Mouse (Mus musculus): ENCODE measurements around the gene Ppp1r14d.

GRCm38 (mm10) chr2:119175614-119176013 is 54.1 kb downstream of the Ppp1r14d start:
- TF ChIP-seq CTCF (IDR thresholded peaks at IDR 0.05; ENCODE audit: low read depth) = no peak
- TF ChIP-seq EP300 (IDR thresholded peaks at IDR 0.05; ENCODE audit: low read depth) = no peak
